Mouse (Mus musculus): ENCODE data around the gene Ppox.

Gene Ppox

GRCm38 (mm10) chr1:171285096-171285892, 4.3 kb upstream of the Ppox start:
- no peak for DNase-seq

GRCm38 (mm10) chr1:171284491-171284890, 3.5 kb upstream of the Ppox start:
- DNase-seq, result no peak

GRCm38 (mm10) chr1:171283188-171284160, 2.5 kb upstream of the Ppox start:
- no peak for DNase-seq

- no peak for DNase-seq
Measured at GRCm38 (mm10) chr1:171282086-171282805, 1.3 kb upstream of the Ppox start.

GRCm38 (mm10) chr1:171281528-171281923, 540 bp upstream of the Ppox start:
- peak; percentile 91 for DNase-seq

- peak; percentile 49 for DNase-seq
Measured at GRCm38 (mm10) chr1:171280250-171280915, 603 bp downstream of the Ppox start.

- DNase-seq, result no peak
Measured at GRCm38 (mm10) chr1:171279721-171280120, 1.3 kb downstream of the Ppox start.

- no peak for DNase-seq
Measured at GRCm38 (mm10) chr1:171279012-171279705, 1.8 kb downstream of the Ppox start.

GRCm38 (mm10) chr1:171278436-171278835, 2.5 kb downstream of the Ppox start:
- no peak for DNase-seq

GRCm38 (mm10) chr1:171277736-171278135, 3.2 kb downstream of the Ppox start:
- no peak for DNase-seq

- DNase-seq, result no peak
Measured at GRCm38 (mm10) chr1:171276110-171276748, 4.8 kb downstream of the Ppox start.

GRCm38 (mm10) chr1:171275144-171275734, 5.7 kb downstream of the Ppox start:
- DNase-seq, result no peak

GRCm38 (mm10) chr1:171274171-171274570, 6.8 kb downstream of the Ppox start:
- no peak for DNase-seq

- DNase-seq, result no peak
Measured at GRCm38 (mm10) chr1:171272086-171272485, 8.9 kb downstream of the Ppox start.

- no peak for DNase-seq
Measured at GRCm38 (mm10) chr1:171271622-171272021, 9.4 kb downstream of the Ppox start.

- no peak for DNase-seq
Measured at GRCm38 (mm10) chr1:171271196-171271595, 9.8 kb downstream of the Ppox start.

GRCm38 (mm10) chr1:171270573-171270900, 10.4 kb downstream of the Ppox start:
- DNase-seq, result peak; percentile 76

GRCm38 (mm10) chr1:171269848-171270572, 11.0 kb downstream of the Ppox start, which contains the start of gene B4galt3:
TSS of gene B4galt3 (plus strand) at chr1:171270328.
- peak; percentile 99 for DNase-seq

- no peak for DNase-seq
Measured at GRCm38 (mm10) chr1:171268341-171268740, 12.6 kb downstream of the Ppox start.
